Mouse (Mus musculus) midbrain, postnatal 0 days (tissue): ENCODE data around the gene Cdyl2. TPM values are rescaled to one million over a fixed set of nuclear protein-coding genes. Genes with fewer than 3 reads are reported as not detected.

Source experiments
- ATAC-seq: fragments of 200-750 bp; cut with Nextera tagmentation; 2 replicates; pipeline ENCODE4 v1.8.0; 2017; ENCODE audit warnings: moderate number of reproducible peaks, mild to moderate bottlenecking, moderate TSS enrichment, moderate library complexity; ENCODE audit not compliant: low FRiP score
- DNase-seq: peaks from one replicate; pipeline ENCODE4 v3.0.0-alpha.2; 2015; ENCODE audit warnings: low spot score
- H3K27ac ChIP-seq: fragments of 300-500 bp; sonication (generic); 2 replicates; pipeline ENCODE4 v1.5.1; 2014; ENCODE audit warnings: low read depth, mild to moderate bottlenecking, low read length, mixed read lengths
- H3K27me3 ChIP-seq: fragments of 300-500 bp; sonication (generic); 2 replicates; pipeline ENCODE4 v1.6.1; 2014; ENCODE audit warnings: low read length, control low read depth, mixed read lengths; ENCODE audit not compliant: insufficient read depth
- H3K36me3 ChIP-seq: fragments of 300-500 bp; sonication (generic); 2 replicates; pipeline ENCODE4 v1.6.1; 2014; ENCODE audit warnings: low read length, control low read depth, mixed read lengths; ENCODE audit not compliant: insufficient read depth
- H3K4me1 ChIP-seq: fragments of 300-500 bp; sonication (generic); 2 replicates; pipeline ENCODE4 v1.6.1; 2014; ENCODE audit warnings: mild to moderate bottlenecking, control low read depth, antibody characterized with exemption, low read length, mixed read lengths; ENCODE audit not compliant: insufficient read depth
- H3K4me2 ChIP-seq: fragments of 300-500 bp; sonication (generic); 2 replicates; pipeline ENCODE4 v1.6.1; 2014; ENCODE audit warnings: low read depth, mild to moderate bottlenecking, low read length, mixed read lengths; ENCODE audit not compliant: poor library complexity, severe bottlenecking
- H3K4me3 ChIP-seq: fragments of 300-500 bp; sonication (generic); 2 replicates; pipeline ENCODE4 v1.5.1; 2014; ENCODE audit warnings: low read depth, mild to moderate bottlenecking, low read length, moderate library complexity
- H3K9ac ChIP-seq: fragments of 300-500 bp; sonication (generic); replicated peaks from 2 replicates; pipeline ENCODE4 v1.6.1; 2014; ENCODE audit warnings: mild to moderate bottlenecking, low read length, moderate library complexity, mixed read lengths; ENCODE audit not compliant: poor library complexity, severe bottlenecking
- H3K9me3 ChIP-seq: fragments of 300-500 bp; sonication (generic); 2 replicates; pipeline ENCODE4 v1.6.1; 2016; ENCODE audit warnings: low read length, control low read depth
- CTCF ChIP-seq: IDR thresholded peaks from 2 replicates; pipeline ENCODE4 v1.5.1; 2016; ENCODE audit warnings: antibody characterized with exemption, mild to moderate bottlenecking
- WGBS: fragments of 180-500 bp; shearing (Covaris S2); extraction: QIAGEN DNeasy Blood & Tissue Kit; methylation state at CpG from one replicate; pipeline ENCODE4 v1.1.7; 2014; 5-methylcytosine and 5-hydroxymethylcytosine counted together
- polyA plus RNA-seq: library from polyadenylated mRNA; unstranded; fragments of >200 nt; fragmentation: Nextera tagmentation; extraction: Ambion mirVana; gene quantifications from 2 replicates; pipeline ENCODE4 v1.2.1, GENCODE M21; 2015
- total RNA-seq: library from RNA; depleted of rRNA; stranded (reverse); fragments of >200 nt; gene quantifications from 2 replicates; pipeline ENCODE4 v1.2.3, GENCODE M21; 2014; rRNA removed

The Cdyl2 gene
- total and polyA plus RNA-seq, 2 experiments from 2014 or later = 11.3 to 16.1 TPM

DNA sequence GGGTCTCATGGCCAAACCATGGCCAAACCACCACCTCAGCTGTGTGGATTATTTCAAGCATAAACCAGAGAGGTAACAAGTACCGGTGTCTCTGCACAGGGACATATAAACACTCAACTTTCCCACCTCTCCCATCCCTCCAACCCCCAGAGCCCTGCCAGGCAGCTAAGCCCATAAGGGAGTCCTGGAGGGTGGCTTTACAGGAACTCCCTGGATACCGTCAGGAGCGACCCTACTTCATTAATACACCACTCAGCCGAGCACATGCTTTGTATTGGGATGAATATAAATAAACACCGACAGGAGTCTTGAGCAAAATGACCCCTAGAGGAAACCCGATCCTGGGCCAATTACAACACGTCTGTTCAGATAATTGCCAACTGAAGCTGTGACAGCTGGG is 194.0 kb downstream of the Cdyl2 start:
- ATAC-seq (no peak), DNase-seq (no peak)
- H3K4me3 ChIP-seq = no peak overlapping the region
- TF ChIP-seq CTCF = no peak
- no peak overlapping the region for H3K27ac ChIP-seq
- H3K9me3 ChIP-seq = no peaks in the 10 kb centered on the region
- H3K4me2 ChIP-seq = no peak overlapping the region
- 60% methylated on average over 7 of the region's 7 CpGs for WGBS
- H3K4me1 ChIP-seq = no peaks in the 10 kb centered on the region
- H3K27me3 ChIP-seq = no peaks in the 10 kb centered on the region
- no peaks in the 10 kb centered on the region for H3K36me3 ChIP-seq
- H3K9ac ChIP-seq = no peak overlapping the region

GRCm38 (mm10) chr8:116536786-116537185 is 196.0 kb downstream of the Cdyl2 start:
- no peak for TF ChIP-seq CTCF
- no peak overlapping the region for H3K27ac ChIP-seq
- no peaks in the 10 kb centered on the region for H3K4me1 ChIP-seq
- no peaks in the 10 kb centered on the region for H3K36me3 ChIP-seq
- DNase-seq = no peak
- WGBS = 81% methylated on average over 5 of the region's 5 CpGs
- H3K4me3 ChIP-seq = no peak overlapping the region
- H3K9me3 ChIP-seq = no peaks in the 10 kb centered on the region
- no peaks in the 10 kb centered on the region for H3K27me3 ChIP-seq
- H3K9ac ChIP-seq = no peak overlapping the region
- H3K4me2 ChIP-seq = no peak overlapping the region
- ATAC-seq = no peak

- ATAC-seq = no peak
- no peaks in the 10 kb centered on the region for H3K36me3 ChIP-seq
Measured at GRCm38 (mm10) chr8:116533081-116533480, 199.7 kb downstream of the Cdyl2 start.

DNA sequence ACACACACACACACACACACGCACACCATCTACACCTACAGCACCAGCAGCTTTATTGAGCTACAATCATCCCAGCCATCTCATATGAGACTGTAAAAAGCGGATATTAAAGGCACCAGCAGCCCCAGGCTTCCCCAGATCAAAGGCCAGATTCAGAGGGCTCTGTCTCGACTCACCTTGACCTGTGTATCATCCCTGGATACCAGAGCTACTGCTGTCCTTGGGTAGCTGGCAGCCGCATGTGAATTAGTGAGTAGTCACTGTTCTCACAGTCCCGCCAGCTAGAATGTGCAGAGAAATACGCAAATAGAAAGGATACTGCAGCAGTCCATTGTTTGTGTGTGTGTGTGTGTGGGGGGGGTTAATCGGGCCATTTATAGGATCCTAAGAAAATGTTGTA is 204.1 kb downstream of the Cdyl2 start:
- no peak for TF ChIP-seq CTCF
- Histone ChIP-seq H3K27me3 (no peaks in the 10 kb centered on the region), H3K27ac (no peak overlapping the region), H3K9me3 (no peaks in the 10 kb centered on the region), H3K4me1 (no peaks in the 10 kb centered on the region), H3K9ac (no peak overlapping the region), H3K4me3 (no peak overlapping the region), H3K4me2 (no peak overlapping the region), H3K36me3 (no peaks in the 10 kb centered on the region)
- DNase-seq = no peak
- WGBS = 78% methylated on average over 7 of the region's 7 CpGs
- ATAC-seq = no peak

More at GRCm38 (mm10) chr8:116533081-116533480, 199.7 kb downstream of the Cdyl2 start:
- no peaks in the 10 kb centered on the region for H3K4me1 ChIP-seq
- DNase-seq = no peak
- no peak overlapping the region for H3K4me3 ChIP-seq
- H3K4me2 ChIP-seq = no peak overlapping the region
- TF ChIP-seq CTCF = no peak
- H3K9me3 ChIP-seq = no peaks in the 10 kb centered on the region
- no peak overlapping the region for H3K9ac ChIP-seq
- 71% methylated on average over 6 of the region's 6 CpGs for WGBS
- no peak overlapping the region for H3K27ac ChIP-seq
- no peaks in the 10 kb centered on the region for H3K27me3 ChIP-seq

- Histone ChIP-seq H3K4me1 (no peaks in the 10 kb centered on the region), H3K36me3 (no peaks in the 10 kb centered on the region), H3K27ac (no peak overlapping the region), H3K27me3 (no peaks in the 10 kb centered on the region), H3K4me2 (no peak overlapping the region), H3K9ac (no peak overlapping the region), H3K4me3 (no peak overlapping the region), H3K9me3 (no peaks in the 10 kb centered on the region)
- WGBS = 91% methylated on average over 7 of the region's 7 CpGs
- DNase-seq (no peak), ATAC-seq (no peak)
- no peak for TF ChIP-seq CTCF
Measured at GRCm38 (mm10) chr8:116524915-116525314, 207.9 kb downstream of the Cdyl2 start.

Other genes with a start within 250 kb of the Cdyl2 start
- gene Dynlrb2, start 228.0 kb downstream of the Cdyl2 start, total RNA-seq = 2.0 and 20.4 TPM in 2 replicates
- gene Dynlrb2, start 228.0 kb downstream of the Cdyl2 start, polyA plus RNA-seq = 14.5 and 17.4 TPM in 2 replicates
- gene Cmc2, start 188.5 kb upstream of the Cdyl2 start, total RNA-seq = 8.8 and 16.8 TPM in 2 replicates
- 24.8 and 24.9 TPM in 2 replicates for gene Cmc2, start 188.5 kb upstream of the Cdyl2 start, polyA plus RNA-seq
- 2.6 and 3.3 TPM in 2 replicates for gene Cenpn, start 188.7 kb upstream of the Cdyl2 start, total RNA-seq
- gene Cenpn, start 188.7 kb upstream of the Cdyl2 start, polyA plus RNA-seq = 4.2 and 5.8 TPM in 2 replicates
- gene Atmin, start 210.4 kb upstream of the Cdyl2 start, total RNA-seq = 45.3 and 47.1 TPM in 2 replicates
- gene Atmin, start 210.4 kb upstream of the Cdyl2 start, polyA plus RNA-seq = 20.1 and 22.7 TPM in 2 replicates
- 6.1 and 11.0 TPM in 2 replicates for gene 1700030J22Rik, start 246.0 kb upstream of the Cdyl2 start, total RNA-seq
- 7.8 and 8.4 TPM in 2 replicates for gene 1700030J22Rik, start 246.0 kb upstream of the Cdyl2 start, polyA plus RNA-seq